18 mouse cellular contexts compared by ENCODE assay signal in the genomic region with DNA sequence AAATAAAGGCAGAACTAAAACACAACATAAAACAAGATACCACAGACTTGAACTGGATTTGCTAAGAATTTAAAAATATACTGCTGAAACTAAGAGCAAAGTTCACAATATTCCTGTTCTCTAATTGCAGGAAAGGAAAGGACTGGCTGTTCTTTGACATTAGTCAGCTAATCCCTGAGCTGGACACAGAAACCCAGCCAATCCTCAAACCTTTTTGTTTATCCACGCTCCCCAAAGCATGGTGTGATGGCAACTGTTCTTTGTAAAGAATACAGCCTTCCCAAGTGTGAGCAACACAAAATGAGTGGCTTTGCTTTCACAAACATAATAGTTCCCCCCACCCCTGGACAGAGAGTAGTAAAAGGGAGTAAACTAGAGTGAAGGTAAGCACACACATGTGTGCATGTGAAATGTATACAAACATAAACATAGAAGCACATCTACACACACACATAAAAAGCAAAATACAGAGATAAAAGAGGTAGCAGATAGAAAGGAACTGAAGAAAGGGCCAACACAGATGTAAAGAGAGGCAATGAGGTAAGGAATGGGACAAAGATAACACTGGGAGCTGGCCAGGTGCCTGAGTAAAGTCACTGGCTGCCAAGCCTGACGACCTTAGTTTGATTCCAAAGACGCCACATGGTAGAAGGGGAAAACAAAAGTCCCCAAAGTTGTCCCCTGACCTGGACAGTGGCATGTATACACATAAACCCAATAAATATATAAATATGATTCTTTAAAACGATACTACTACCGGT. TPM values are rescaled to one million over a fixed set of nuclear protein-coding genes. Genes with fewer than 3 reads are reported as not detected.
DNase-seq lines count a peak whose midpoint lies in the region; ATAC-seq and TF ChIP-seq lines count a peak whose summit lies in the region.
"Had no signal": no experiment of that assay in that cellular context is flagged by ENCODE, and none has a peak within 500 bp of the region (broad histone marks: within the 10 kb centered on the region; RNA-seq: fewer than 3 reads in every experiment).

No protein-coding gene starts in this region.

- H3K27ac ChIP-seq in liver, adult 2 months (replicated peaks; ENCODE audit: insufficient read depth, low read depth, low read length): peak overlapping the region; percentile 79
- H3K27ac ChIP-seq in liver, embryonic 12.5 days: no peak overlapping the region
- peak overlapping the region; percentile 66 for H3K27ac ChIP-seq in heart, embryonic 16.5 days (ENCODE audit: low read length)
- no peak overlapping the region for H3K27ac ChIP-seq in stomach, postnatal 0 days (replicated peaks)
- no peak overlapping the region for H3K27ac ChIP-seq in intestine, embryonic 15.5 days
- H3K27ac ChIP-seq in thymus, adult 2 months (ENCODE audit: control insufficient read depth, insufficient read depth, low read length): no peak overlapping the region
- H3K27ac ChIP-seq: kidney, postnatal 0 days; limb, embryonic 10.5 days; neural tube, embryonic 12.5 days; stomach, embryonic 15.5 days had no signal

- DNase-seq in cerebellum, postnatal 14 days: peak; percentile 11 to 17
- DNase-seq in cerebellum, postnatal 36 days: no peak
- peak; percentile 80 for DNase-seq in liver, adult 2 months (ENCODE audit: extremely low read depth, low read depth, low spot score)
- DNase-seq in stomach, postnatal 0 days (ENCODE audit: low spot score): peak; percentile 46
- DNase-seq in thymus, adult 2 months: no peak
- DNase-seq: cerebellum, adult 2 months; layer of hippocampus, adult 9-11 months; lung, postnatal 4 days had no signal

- H3K36me3 ChIP-seq in liver, adult 2 months (ENCODE audit: control insufficient read depth, insufficient read depth, low read length): no peaks in the 10 kb centered on the region
- H3K36me3 ChIP-seq in liver, embryonic 12.5 days: peaks cover 11% of the 10 kb centered on the region
- H3K36me3 ChIP-seq in heart, embryonic 16.5 days (ENCODE audit: control insufficient read depth, insufficient read depth): no peaks in the 10 kb centered on the region
- H3K36me3 ChIP-seq in stomach, postnatal 0 days (ENCODE audit: control insufficient read depth, insufficient read depth, low read length): no peaks in the 10 kb centered on the region
- no peaks in the 10 kb centered on the region for H3K36me3 ChIP-seq in intestine, embryonic 15.5 days
- no peaks in the 10 kb centered on the region for H3K36me3 ChIP-seq in thymus, adult 2 months (ENCODE audit: control insufficient read depth, insufficient read depth, low read length)
- H3K36me3 ChIP-seq: neural tube, embryonic 12.5 days; stomach, embryonic 15.5 days had no signal

- TF ChIP-seq CTCF in liver, adult 2 months (IDR thresholded peaks at IDR 0.05; ENCODE audit: low read depth, low read length): no peak
- no peak for TF ChIP-seq CTCF in stomach, postnatal 0 days (IDR thresholded peaks at IDR 0.05; ENCODE audit: low read depth)
- TF ChIP-seq CTCF in thymus, adult 2 months (IDR thresholded peaks at IDR 0.05; ENCODE audit: borderline replicate concordance, control insufficient read depth, extremely low read depth, insufficient read depth, low read length, poor library complexity): no peak

- no peaks in the 10 kb centered on the region for H3K27me3 ChIP-seq in liver, adult 2 months (ENCODE audit: control insufficient read depth, insufficient read depth, low read length)
- no peaks in the 10 kb centered on the region for H3K27me3 ChIP-seq in liver, embryonic 12.5 days (replicated peaks)
- H3K27me3 ChIP-seq in heart, embryonic 16.5 days (ENCODE audit: control insufficient read depth, insufficient read depth, low read length): no peaks in the 10 kb centered on the region
- H3K27me3 ChIP-seq in stomach, postnatal 0 days (ENCODE audit: control insufficient read depth, insufficient read depth, low read length): no peaks in the 10 kb centered on the region
- H3K27me3 ChIP-seq in intestine, embryonic 15.5 days (replicated peaks): no peaks in the 10 kb centered on the region
- H3K27me3 ChIP-seq in thymus, adult 2 months (ENCODE audit: control insufficient read depth, insufficient read depth, low read length): no peaks in the 10 kb centered on the region
- H3K27me3 ChIP-seq: neural tube, embryonic 12.5 days; stomach, embryonic 15.5 days had no signal

- H3K4me2 ChIP-seq in liver, embryonic 12.5 days: no peak overlapping the region
- no peak overlapping the region for H3K4me2 ChIP-seq in heart, embryonic 16.5 days (ENCODE audit: low read depth, low read length)
- H3K4me2 ChIP-seq in stomach, postnatal 0 days (replicated peaks; ENCODE audit: low read depth): no peak overlapping the region
- H3K4me2 ChIP-seq in intestine, embryonic 15.5 days (replicated peaks): no peak overlapping the region
- H3K4me2 ChIP-seq: neural tube, embryonic 12.5 days; stomach, embryonic 15.5 days had no signal

- TF ChIP-seq POLR2A in liver, adult 2 months (IDR thresholded peaks at IDR 0.05; ENCODE audit: extremely low read depth, insufficient read depth, low read length): no peak
- no peak for TF ChIP-seq POLR2A in thymus, adult 2 months (IDR thresholded peaks at IDR 0.05; ENCODE audit: control insufficient read depth, extremely low read depth, insufficient read depth, low read length, poor library complexity)

- H3K79me2 ChIP-seq in liver, adult 2 months (ENCODE audit: control insufficient read depth, insufficient read depth, low read length): no peaks in the 10 kb centered on the region; the same call in 1 of the 2 replicates

- H3K4me3 ChIP-seq in liver, adult 2 months (ENCODE audit: insufficient read depth, low read depth, low read length): no peak overlapping the region
- no peak overlapping the region for H3K4me3 ChIP-seq in liver, embryonic 12.5 days
- no peak overlapping the region for H3K4me3 ChIP-seq in heart, embryonic 16.5 days (ENCODE audit: low read length)
- H3K4me3 ChIP-seq in stomach, postnatal 0 days (ENCODE audit: low read depth, low read length): no peak overlapping the region
- no peak overlapping the region for H3K4me3 ChIP-seq in intestine, embryonic 15.5 days (replicated peaks)
- no peak overlapping the region for H3K4me3 ChIP-seq in thymus, adult 2 months (ENCODE audit: control insufficient read depth, insufficient read depth, low read length)
- H3K4me3 ChIP-seq: erythroblast, embryonic 14.5 days; limb, embryonic 10.5 days; neural tube, embryonic 12.5 days; stomach, embryonic 15.5 days had no signal

- no peaks in the 10 kb centered on the region for H3K9me3 ChIP-seq in liver, embryonic 12.5 days (replicated peaks)
- H3K9me3 ChIP-seq in heart, embryonic 16.5 days (replicated peaks; ENCODE audit: control insufficient read depth, low read length): no peaks in the 10 kb centered on the region
- H3K9me3 ChIP-seq in stomach, postnatal 0 days (ENCODE audit: control insufficient read depth, low read length): no peaks in the 10 kb centered on the region
- no peaks in the 10 kb centered on the region for H3K9me3 ChIP-seq in intestine, embryonic 15.5 days
- H3K9me3 ChIP-seq: limb, embryonic 10.5 days; neural tube, embryonic 12.5 days; stomach, embryonic 15.5 days had no signal

- peaks cover 18% of the 10 kb centered on the region for H3K4me1 ChIP-seq in liver, adult 2 months (ENCODE audit: control insufficient read depth, insufficient read depth, low read length)
- peaks cover 8% of the 10 kb centered on the region for H3K4me1 ChIP-seq in liver, embryonic 12.5 days
- peaks cover 11% of the 10 kb centered on the region for H3K4me1 ChIP-seq in heart, embryonic 16.5 days (ENCODE audit: control insufficient read depth, insufficient read depth, low read length)
- H3K4me1 ChIP-seq in stomach, postnatal 0 days (replicated peaks; ENCODE audit: control insufficient read depth, insufficient read depth): no peaks in the 10 kb centered on the region
- 0 out of 2 replicates have a peak, but pooled peaks cover 2% of the 10 kb centered on the region for H3K4me1 ChIP-seq in intestine, embryonic 15.5 days (replicated peaks)
- peaks cover 9% of the 10 kb centered on the region for H3K4me1 ChIP-seq in thymus, adult 2 months (replicated peaks; ENCODE audit: control insufficient read depth, insufficient read depth, low read length)
- H3K4me1 ChIP-seq: limb, embryonic 10.5 days; neural tube, embryonic 12.5 days; stomach, embryonic 15.5 days had no signal

- 25% methylated on average over 5 of the region's 5 CpGs for WGBS in liver, adult 2 months
- WGBS in liver, embryonic 12.5 days (ENCODE audit: insufficient replicate concordance): 79% methylated on average over 5 of the region's 5 CpGs
- 54% methylated on average over 5 of the region's 5 CpGs for WGBS in heart, embryonic 16.5 days
- 68% methylated on average over 5 of the region's 5 CpGs for WGBS in stomach, postnatal 0 days
- 80% methylated on average over 5 of the region's 5 CpGs for WGBS in intestine, embryonic 15.5 days
- 88% methylated on average over 5 of the region's 5 CpGs for WGBS in thymus, adult 2 months

- ATAC-seq in liver, embryonic 12.5 days: no peak
- ATAC-seq in heart, embryonic 16.5 days (replicated peaks; ENCODE audit: extremely low read depth, insufficient read depth, low FRiP score): peak; percentile 41; the same call in 1 of the 2 replicates
- 0 out of 2 replicates have a peak, but pooled peaks have one; percentile 26 for ATAC-seq in stomach, postnatal 0 days (ENCODE audit: low FRiP score, low TSS enrichment)
- no peak for ATAC-seq in intestine, embryonic 15.5 days
- ATAC-seq: inflammation-experienced regulatory T-cells, adult 6 months; midbrain, embryonic 16.5 days had no signal

- no peak overlapping the region for H3K9ac ChIP-seq in liver, adult 2 months (ENCODE audit: low read depth, low read length)
- H3K9ac ChIP-seq in liver, embryonic 12.5 days: no peak overlapping the region
- H3K9ac ChIP-seq in heart, embryonic 16.5 days (ENCODE audit: low read length): no peak overlapping the region
- no peak overlapping the region for H3K9ac ChIP-seq in stomach, postnatal 0 days (ENCODE audit: low read length)
- no peak overlapping the region for H3K9ac ChIP-seq in intestine, embryonic 15.5 days
- H3K9ac ChIP-seq: neural tube, embryonic 12.5 days; stomach, embryonic 15.5 days had no signal

- TF ChIP-seq EP300 in stomach, postnatal 0 days (optimal IDR thresholded peaks at IDR 0.05): no peak

RNA-seq across cellular contexts. Expression of gene Zranb3, which starts 21.7 kb away (rescaled TPM):
- total RNA-seq in liver, adult 2 months (2014; rRNA removed): 3.3 and 4.8 TPM in 2 replicates
- 0.68 and 0.70 TPM in 2 replicates for polyA plus RNA-seq in liver, adult 2 months (2012; rRNA removed)
- 7.0 and 7.5 TPM in 2 replicates for polyA plus RNA-seq in liver, embryonic 12.5 days (2016; fragmentation: Nextera tagmentation; extraction: Ambion mirVana)
- 6.1 and 7.1 TPM in 2 replicates for polyA plus RNA-seq in heart, embryonic 16.5 days (2015; fragmentation: Nextera tagmentation; extraction: Ambion mirVana)
- 1.4 and 1.5 TPM in 2 replicates for polyA plus RNA-seq in stomach, postnatal 0 days (2015; fragmentation: Nextera tagmentation; extraction: Ambion mirVana)
- polyA plus RNA-seq in intestine, embryonic 15.5 days (2015; fragmentation: Nextera tagmentation; extraction: Ambion mirVana): 5.7 and 6.7 TPM in 2 replicates
- polyA plus RNA-seq in thymus, adult 2 months (2012; rRNA removed): 3.8 and 5.1 TPM in 2 replicates

RNA-seq across cellular contexts. Expression of gene R3hdm1, which starts 22.0 kb away (rescaled TPM):
- 16.8 and 18.1 TPM in 2 replicates for total RNA-seq in liver, adult 2 months (2014; rRNA removed)
- polyA plus RNA-seq in liver, adult 2 months (2012; rRNA removed): 10.2 and 13.1 TPM in 2 replicates
- polyA plus RNA-seq in liver, embryonic 12.5 days (2016; fragmentation: Nextera tagmentation; extraction: Ambion mirVana): 48.3 and 48.7 TPM in 2 replicates
- 47.0 and 47.8 TPM in 2 replicates for polyA plus RNA-seq in heart, embryonic 16.5 days (2015; fragmentation: Nextera tagmentation; extraction: Ambion mirVana)
- 23.7 and 29.6 TPM in 2 replicates for polyA plus RNA-seq in stomach, postnatal 0 days (2015; fragmentation: Nextera tagmentation; extraction: Ambion mirVana)
- 56.0 and 56.3 TPM in 2 replicates for polyA plus RNA-seq in intestine, embryonic 15.5 days (2015; fragmentation: Nextera tagmentation; extraction: Ambion mirVana)
- 129 and 147 TPM in 2 replicates for polyA plus RNA-seq in thymus, adult 2 months (2012; rRNA removed)

Comparison
In these comparisons a context has a peak if more than half of its experiments do, and no peak if none do; other contexts are left out.
1. DNase-seq: peak in cerebellum, postnatal 14 days (2 of 2), liver, adult 2 months (single experiment) and stomach, postnatal 0 days (single experiment); none in cerebellum, postnatal 36 days (0 of 2) and thymus, adult 2 months (single experiment).
2. H3K27ac ChIP-seq: peak in liver, adult 2 months (single experiment) and heart, embryonic 16.5 days (single experiment); none in liver, embryonic 12.5 days (single experiment), stomach, postnatal 0 days (single experiment), intestine, embryonic 15.5 days (single experiment) and thymus, adult 2 months (single experiment).
3. ATAC-seq: peak in heart, embryonic 16.5 days (single experiment) and stomach, postnatal 0 days (single experiment); none in liver, embryonic 12.5 days (single experiment) and intestine, embryonic 15.5 days (single experiment).